Mouse (Mus musculus): ENCODE data around the gene Susd4. TPM values are rescaled to one million over a fixed set of nuclear protein-coding genes. Genes with fewer than 3 reads are reported as not detected.

Gene Susd4
- polyA plus RNA-seq, 1 experiment from 2014 or later = 25.1 TPM

- 51% methylated on average over 5 of the region's 6 CpGs for WGBS
- Histone ChIP-seq H3K4me2 (ENCODE audit: low read depth, low read length) (no peak overlapping the region), H3K27ac (ENCODE audit: low read length) (no peak overlapping the region), H3K4me3 (ENCODE audit: low read length) (no peak overlapping the region), H3K4me1 (replicated peaks; ENCODE audit: control insufficient read depth, insufficient read depth, low read length) (no peaks in the 10 kb centered on the region), H3K36me3 (ENCODE audit: control insufficient read depth, insufficient read depth, low read length) (no peaks in the 10 kb centered on the region), H3K9me3 (ENCODE audit: control insufficient read depth, low read length) (no peaks in the 10 kb centered on the region), H3K27me3 (ENCODE audit: control insufficient read depth, insufficient read depth, low read depth, low read length) (no peaks in the 10 kb centered on the region), H3K9ac (ENCODE audit: low read length) (no peak overlapping the region)
- no peak for ATAC-seq (ENCODE audit: low read depth)
Observed at GRCm38 (mm10) chr1:182935469-182935868, 171.8 kb downstream of the Susd4 start.

GRCm38 (mm10) chr1:182937486-182938120 lies 173.9 kb downstream of the Susd4 start:
- Histone ChIP-seq H3K36me3 (ENCODE audit: control insufficient read depth, insufficient read depth, low read length) (no peaks in the 10 kb centered on the region), H3K9me3 (ENCODE audit: control insufficient read depth, low read length) (no peaks in the 10 kb centered on the region), H3K27ac (ENCODE audit: low read length) (no peak overlapping the region), H3K4me1 (replicated peaks; ENCODE audit: control insufficient read depth, insufficient read depth, low read length) (no peaks in the 10 kb centered on the region), H3K4me3 (ENCODE audit: low read length) (no peak overlapping the region), H3K4me2 (ENCODE audit: low read depth, low read length) (no peak overlapping the region), H3K27me3 (ENCODE audit: control insufficient read depth, insufficient read depth, low read depth, low read length) (no peaks in the 10 kb centered on the region), H3K9ac (ENCODE audit: low read length) (no peak overlapping the region)
- ATAC-seq (ENCODE audit: low read depth) = no peak
- WGBS = 75% methylated on average over 10 of the region's 10 CpGs

DNA sequence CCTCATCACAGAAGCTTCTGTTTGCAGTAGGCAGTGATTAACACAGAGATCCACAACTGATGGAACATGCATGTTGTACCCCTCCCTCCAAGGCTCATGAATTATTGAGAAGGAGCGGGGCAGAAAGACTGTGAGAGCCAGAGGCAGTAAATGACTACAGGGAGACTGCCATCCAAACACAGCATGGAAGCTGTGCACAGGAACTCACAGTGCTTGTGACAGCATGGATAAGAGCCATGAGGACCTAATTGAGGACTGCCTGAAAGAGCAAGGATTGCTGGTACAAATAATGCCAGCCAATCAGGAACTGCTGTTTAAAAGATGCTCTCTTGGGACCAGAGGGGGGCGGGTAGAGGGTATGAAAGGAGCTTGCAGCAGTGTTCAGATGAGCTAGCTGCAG lies 178.3 kb downstream of the Susd4 start:
- Histone ChIP-seq H3K36me3 (ENCODE audit: control insufficient read depth, insufficient read depth, low read length) (no peaks in the 10 kb centered on the region), H3K4me1 (replicated peaks; ENCODE audit: control insufficient read depth, insufficient read depth, low read length) (no peaks in the 10 kb centered on the region), H3K4me2 (ENCODE audit: low read depth, low read length) (no peak overlapping the region), H3K27ac (ENCODE audit: low read length) (no peak overlapping the region), H3K9ac (ENCODE audit: low read length) (no peak overlapping the region), H3K9me3 (ENCODE audit: control insufficient read depth, low read length) (no peaks in the 10 kb centered on the region), H3K27me3 (ENCODE audit: control insufficient read depth, insufficient read depth, low read depth, low read length) (no peaks in the 10 kb centered on the region), H3K4me3 (ENCODE audit: low read length) (no peak overlapping the region)
- ATAC-seq (ENCODE audit: low read depth) = no peak
- WGBS = 77% methylated on average over 2 of the region's 2 CpGs

GRCm38 (mm10) chr1:182943911-182944310 lies 180.3 kb downstream of the Susd4 start:
- H3K27ac ChIP-seq (ENCODE audit: low read length) = no peak overlapping the region
- no peak overlapping the region for H3K4me3 ChIP-seq (ENCODE audit: low read length)
- no peaks in the 10 kb centered on the region for H3K36me3 ChIP-seq (ENCODE audit: control insufficient read depth, insufficient read depth, low read length)
- no peaks in the 10 kb centered on the region for H3K27me3 ChIP-seq (ENCODE audit: control insufficient read depth, insufficient read depth, low read depth, low read length)
- no peaks in the 10 kb centered on the region for H3K4me1 ChIP-seq (replicated peaks; ENCODE audit: control insufficient read depth, insufficient read depth, low read length)
- 77% methylated on average over 3 of the region's 3 CpGs for WGBS
- no peak overlapping the region for H3K9ac ChIP-seq (ENCODE audit: low read length)
- ATAC-seq (ENCODE audit: low read depth) = no peak
- H3K9me3 ChIP-seq (ENCODE audit: control insufficient read depth, low read length) = no peaks in the 10 kb centered on the region
- H3K4me2 ChIP-seq (ENCODE audit: low read depth, low read length) = no peak overlapping the region

DNA sequence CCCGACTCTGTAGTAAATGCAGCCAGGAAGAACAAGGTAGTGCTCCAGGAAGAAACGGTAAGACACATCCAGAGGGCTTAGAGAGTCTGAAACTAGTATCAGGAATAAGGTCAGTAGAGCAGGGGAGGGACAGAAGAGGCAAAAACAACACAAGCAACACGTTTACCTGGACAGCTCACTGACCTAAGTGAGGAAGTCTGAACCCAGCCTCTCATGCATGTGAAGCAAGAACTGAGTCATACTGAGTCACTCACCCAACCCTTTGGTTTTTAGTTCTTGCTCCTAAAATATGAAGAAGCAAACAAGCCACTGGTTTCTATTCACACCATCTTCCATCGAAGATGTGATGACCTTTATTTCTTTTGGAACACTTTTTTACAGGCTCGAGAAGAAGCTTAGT lies 181.0 kb downstream of the Susd4 start:
- Histone ChIP-seq H3K4me1 (replicated peaks; ENCODE audit: control insufficient read depth, insufficient read depth, low read length) (no peaks in the 10 kb centered on the region), H3K27me3 (ENCODE audit: control insufficient read depth, insufficient read depth, low read depth, low read length) (no peaks in the 10 kb centered on the region), H3K4me2 (ENCODE audit: low read depth, low read length) (no peak overlapping the region), H3K4me3 (ENCODE audit: low read length) (no peak overlapping the region), H3K9ac (ENCODE audit: low read length) (no peak overlapping the region), H3K27ac (ENCODE audit: low read length) (no peak overlapping the region), H3K9me3 (ENCODE audit: control insufficient read depth, low read length) (no peaks in the 10 kb centered on the region), H3K36me3 (ENCODE audit: control insufficient read depth, insufficient read depth, low read length) (no peaks in the 10 kb centered on the region)
- no peak for ATAC-seq (ENCODE audit: low read depth)
- WGBS = 63% methylated on average over 5 of the region's 5 CpGs

- Histone ChIP-seq H3K4me2 (ENCODE audit: low read depth, low read length) (no peak overlapping the region), H3K9ac (ENCODE audit: low read length) (no peak overlapping the region), H3K36me3 (ENCODE audit: control insufficient read depth, insufficient read depth, low read length) (no peaks in the 10 kb centered on the region), H3K4me3 (ENCODE audit: low read length) (no peak overlapping the region), H3K4me1 (replicated peaks; ENCODE audit: control insufficient read depth, insufficient read depth, low read length) (no peaks in the 10 kb centered on the region), H3K27me3 (ENCODE audit: control insufficient read depth, insufficient read depth, low read depth, low read length) (no peaks in the 10 kb centered on the region), H3K27ac (ENCODE audit: low read length) (no peak overlapping the region), H3K9me3 (ENCODE audit: control insufficient read depth, low read length) (no peaks in the 10 kb centered on the region)
- no peak for ATAC-seq (ENCODE audit: low read depth)
- 74% methylated on average over 6 of the region's 6 CpGs for WGBS
Observed at GRCm38 (mm10) chr1:182945561-182945960, 181.9 kb downstream of the Susd4 start.

Other genes starting within 250 kb of the Susd4 start
- 127 and 136 TPM in 2 replicates for gene Capn2, start 246.3 kb upstream of the Susd4 start, polyA plus RNA-seq (2015; fragmentation: Nextera tagmentation; extraction: Ambion mirVana)
- gene Capn8, start 198.9 kb upstream of the Susd4 start, polyA plus RNA-seq (2015; fragmentation: Nextera tagmentation; extraction: Ambion mirVana) = 0.06 TPM in 1 of 2 replicates, not detected in the other
- gene Ccdc185, start 14.7 kb upstream of the Susd4 start, polyA plus RNA-seq (2015; fragmentation: Nextera tagmentation; extraction: Ambion mirVana) = not detected in 2 replicates
- 1.3 TPM in 2 replicates for gene Tlr5, start 190.9 kb downstream of the Susd4 start, polyA plus RNA-seq (2015; fragmentation: Nextera tagmentation; extraction: Ambion mirVana)